In the genomic region with DNA sequence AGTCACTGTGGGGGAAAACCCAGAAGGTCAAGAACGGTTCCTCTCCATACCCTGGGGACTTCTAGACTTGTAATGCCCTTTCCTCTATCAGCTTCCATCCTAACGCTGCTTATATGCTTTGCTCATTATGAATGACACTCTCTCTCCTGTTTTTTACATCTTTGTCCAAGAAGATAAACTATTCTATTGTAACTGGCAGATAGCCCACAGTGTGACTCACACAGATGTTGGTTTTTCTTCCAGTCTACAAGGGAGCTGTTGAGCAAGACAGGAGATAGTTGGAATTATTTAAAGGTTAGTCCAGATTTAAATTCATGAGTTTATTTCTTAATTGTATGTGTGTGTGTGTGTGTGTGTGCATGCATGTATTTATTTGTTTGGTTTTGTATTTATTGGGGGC, we compare ENCODE assay signal across 30 mouse cellular contexts.
A peak's percentile ranks its signal among the peaks of the same experiment; 100 is the strongest.
DNase-seq lines count a peak whose midpoint lies in the region; ATAC-seq and TF ChIP-seq lines count a peak whose summit lies in the region.
"Had no signal": no experiment of that assay in that cellular context is flagged by ENCODE, and none has a peak within 500 bp of the region (broad histone marks: within the 10 kb centered on the region; RNA-seq: fewer than 3 reads in every experiment).

No protein-coding gene starts in this region.

- no peaks in the 10 kb centered on the region for H3K9me3 ChIP-seq in heart, postnatal 0 days (replicated peaks; ENCODE audit: control insufficient read depth, low read length)
- H3K9me3 ChIP-seq in heart, embryonic 12.5 days (replicated peaks) = no peaks in the 10 kb centered on the region
- no peaks in the 10 kb centered on the region for H3K9me3 ChIP-seq in CH12.LX (replicated peaks; ENCODE audit: low read length)
- H3K9me3 ChIP-seq: heart, embryonic 10.5 days; hindbrain, embryonic 10.5 days; hindbrain, embryonic 15.5 days; kidney, embryonic 15.5 days; liver, embryonic 12.5 days; midbrain, embryonic 13.5 days; neural tube, embryonic 13.5 days had no signal

- dilution Hi-C loops in CH12.LX (cut with MboI; ENCODE audit: extremely low pct_ligation_motif_present, extremely low pct_unique_long_range_greater_than_20kb, low sequenced_read_pairs) = no loop called here

- no peak overlapping the region for H3K4me2 ChIP-seq in heart, postnatal 0 days (ENCODE audit: low read depth, low read length)
- no peak overlapping the region for H3K4me2 ChIP-seq in heart, embryonic 12.5 days
- H3K4me2 ChIP-seq in CH12.LX (ENCODE audit: insufficient read depth, low read depth, poor library complexity, severe bottlenecking) = no peak overlapping the region
- H3K4me2 ChIP-seq: hindbrain, embryonic 15.5 days; kidney, embryonic 15.5 days; liver, embryonic 12.5 days; midbrain, embryonic 13.5 days; neural tube, embryonic 13.5 days had no signal

- ATAC-seq in heart, postnatal 0 days (ENCODE audit: insufficient read depth, low read depth) = no peak
- ATAC-seq in heart, embryonic 12.5 days (ENCODE audit: insufficient number of reproducible peaks, low FRiP score) = no peak
- ATAC-seq: forebrain, embryonic 14.5 days; inflammation-experienced regulatory T-cells, adult 6 months; liver, embryonic 12.5 days; liver, postnatal 0 days; lung, postnatal 0 days; midbrain, embryonic 13.5 days had no signal

- no peaks in the 10 kb centered on the region for H3K27me3 ChIP-seq in heart, postnatal 0 days (ENCODE audit: control insufficient read depth, insufficient read depth, low read length)
- no peaks in the 10 kb centered on the region for H3K27me3 ChIP-seq in heart, embryonic 12.5 days (replicated peaks)
- H3K27me3 ChIP-seq in CH12.LX (replicated peaks) = no peaks in the 10 kb centered on the region
- H3K27me3 ChIP-seq: hindbrain, embryonic 15.5 days; kidney, embryonic 15.5 days; liver, embryonic 12.5 days; midbrain, embryonic 13.5 days; neural tube, embryonic 13.5 days had no signal

- 41% methylated on average over 2 of the region's 2 CpGs for WGBS in heart, postnatal 0 days
- 61% methylated on average over 2 of the region's 2 CpGs for WGBS in heart, embryonic 12.5 days

- peak; percentile 19 for DNase-seq in heart, postnatal 0 days (ENCODE audit: low spot score)
- DNase-seq in CH12.LX (ENCODE audit: extremely low read depth) = peak; percentile 71
- DNase-seq in adrenal gland, adult 8-10 months = peak; percentile 1
- DNase-seq in brain, adult 2 months (ENCODE audit: low read depth, low spot score) = peak; percentile 25
- no peak for DNase-seq in embryo, embryonic 11 days
- DNase-seq in thymus, postnatal 10 days (ENCODE audit: low spot score in 2 of 2) = no peak
- DNase-seq: cerebellum, adult 11-12 months; cerebellum, postnatal 10 days; gastrocnemius, postnatal 25 days; heart, adult 11 months; heart, postnatal 10 days; kidney, adult 11 months; kidney, postnatal 36 days; left cerebral cortex, postnatal 4 days; liver, postnatal 0 days; right cerebral cortex, postnatal 4 days; thymus, postnatal 14 days had no signal

- in situ Hi-C loops in CH12.LX (cut with MboI; ENCODE audit: low pct_ligation_motif_present, low pct_unique_long_range_greater_than_20kb, low sequenced_read_pairs) = no loop called here

- H3K36me3 ChIP-seq in heart, postnatal 0 days (replicated peaks; ENCODE audit: control insufficient read depth, insufficient read depth, low read length) = no peaks in the 10 kb centered on the region
- H3K36me3 ChIP-seq in heart, embryonic 12.5 days = no peaks in the 10 kb centered on the region
- no peaks in the 10 kb centered on the region for H3K36me3 ChIP-seq in CH12.LX (replicated peaks in 1 of 2; ENCODE audit: control insufficient read depth in 1 of 2, insufficient read depth in 1 of 2, low read length in 1 of 2)
- H3K36me3 ChIP-seq: heart, embryonic 10.5 days; hindbrain, embryonic 10.5 days; hindbrain, embryonic 15.5 days; kidney, embryonic 15.5 days; liver, embryonic 12.5 days; midbrain, embryonic 13.5 days; neural tube, embryonic 13.5 days had no signal

- no peak for TF ChIP-seq CTCF in heart, postnatal 0 days (IDR thresholded peaks at IDR 0.05; ENCODE audit: low read depth)
- TF ChIP-seq CTCF in CH12.LX (conservative IDR thresholded peaks at IDR 0.05 in 1 of 2, IDR thresholded peaks at IDR 0.05 in 1 of 2; ENCODE audit: low read depth in 2 of 2, low read length in 2 of 2) = no peak

- H3K79me2 ChIP-seq in CH12.LX (replicated peaks; ENCODE audit: control insufficient read depth, extremely low read depth, insufficient read depth, poor library complexity, severe bottlenecking) = no peaks in the 10 kb centered on the region

- TF ChIP-seq POLR2A in CH12.LX (IDR thresholded peaks at IDR 0.05; ENCODE audit: low read depth, low read length) = no peak

- no peak overlapping the region for H3K9ac ChIP-seq in heart, postnatal 0 days (replicated peaks; ENCODE audit: low read depth, low read length)
- H3K9ac ChIP-seq in heart, embryonic 12.5 days = no peak overlapping the region
- H3K9ac ChIP-seq in CH12.LX (ENCODE audit: insufficient read depth, low read depth) = no peak overlapping the region
- H3K9ac ChIP-seq: hindbrain, embryonic 15.5 days; kidney, embryonic 15.5 days; liver, embryonic 12.5 days; liver, postnatal 0 days; midbrain, embryonic 13.5 days; neural tube, embryonic 13.5 days had no signal

- no peaks in the 10 kb centered on the region for H3K4me1 ChIP-seq in heart, postnatal 0 days (ENCODE audit: control insufficient read depth, insufficient read depth)
- H3K4me1 ChIP-seq in heart, embryonic 12.5 days (replicated peaks) = no peaks in the 10 kb centered on the region
- H3K4me1 ChIP-seq in CH12.LX (ENCODE audit: control insufficient read depth in 1 of 2, insufficient read depth in 2 of 2) = peaks cover 6% of the 10 kb centered on the region in 2 experiments
- H3K4me1 ChIP-seq: heart, embryonic 10.5 days; hindbrain, embryonic 10.5 days; hindbrain, embryonic 15.5 days; kidney, embryonic 15.5 days; liver, embryonic 12.5 days; midbrain, embryonic 13.5 days; neural tube, embryonic 13.5 days had no signal

- H3K27ac ChIP-seq in heart, postnatal 0 days (ENCODE audit: low read depth) = no peak overlapping the region
- no peak overlapping the region for H3K27ac ChIP-seq in heart, embryonic 12.5 days (ENCODE audit: poor library complexity, severe bottlenecking)
- no peak overlapping the region for H3K27ac ChIP-seq in CH12.LX (ENCODE audit: insufficient read depth, low read depth)
- H3K27ac ChIP-seq: heart, embryonic 10.5 days; hindbrain, embryonic 10.5 days; hindbrain, embryonic 15.5 days; kidney, embryonic 15.5 days; layer of hippocampus, adult 2 months; liver, embryonic 12.5 days; macrophage; midbrain, embryonic 13.5 days; neural tube, embryonic 13.5 days had no signal

- no peak for TF ChIP-seq EP300 in heart, postnatal 0 days (IDR thresholded peaks at IDR 0.05; ENCODE audit: low read depth)
- no peak for TF ChIP-seq EP300 in CH12.LX (IDR thresholded peaks at IDR 0.05; ENCODE audit: low read length)

- no peak for TF ChIP-seq RAD21 in CH12.LX (IDR thresholded peaks at IDR 0.05; ENCODE audit: low read depth, low read length)

- no peak overlapping the region for H3K4me3 ChIP-seq in heart, postnatal 0 days (ENCODE audit: low read depth, low read length)
- no peak overlapping the region for H3K4me3 ChIP-seq in heart, embryonic 12.5 days
- H3K4me3 ChIP-seq in CH12.LX (replicated peaks in 1 of 3; ENCODE audit: low read depth in 2 of 3, low read length in 2 of 3, poor library complexity in 1 of 3) = no peak overlapping the region
- H3K4me3 ChIP-seq: heart, embryonic 10.5 days; hindbrain, embryonic 10.5 days; hindbrain, embryonic 15.5 days; kidney, embryonic 15.5 days; layer of hippocampus, adult 2 months; liver, embryonic 12.5 days; midbrain, embryonic 13.5 days; neural tube, embryonic 13.5 days had no signal

TF ChIP-seq in CH12.LX, 34 proteins besides CTCF, POLR2A, EP300 and RAD21:
- TF ChIP-seq ZNF384 (IDR thresholded peaks at IDR 0.05; ENCODE audit: low read depth, low read length) (no peak), CHD2 (IDR thresholded peaks at IDR 0.05; ENCODE audit: low read length) (no peak), ZKSCAN1 (IDR thresholded peaks at IDR 0.05; ENCODE audit: borderline replicate concordance, low read depth, low read length) (no peak), MXI1 (IDR thresholded peaks at IDR 0.05; ENCODE audit: low read depth, low read length) (no peak), SMC3 (IDR thresholded peaks at IDR 0.05; ENCODE audit: low read depth, low read length) (no peak), TBP (conservative IDR thresholded peaks at IDR 0.05; ENCODE audit: low read depth, low read length) (no peak), PAX5 (IDR thresholded peaks at IDR 0.05; ENCODE audit: low read length) (no peak), MAFK (IDR thresholded peaks at IDR 0.05; ENCODE audit: insufficient replicate concordance, low read length) (no peak), POLR2AphosphoS2 (IDR thresholded peaks at IDR 0.05; ENCODE audit: low read depth, low read length) (no peak), ZC3H11A (IDR thresholded peaks at IDR 0.05; ENCODE audit: low read depth, low read length) (no peak), BHLHE40 (IDR thresholded peaks at IDR 0.05; ENCODE audit: low read depth, low read length) (no peak), IRF4 (IDR thresholded peaks at IDR 0.05; ENCODE audit: low read depth, low read length) (no peak), MAZ (IDR thresholded peaks at IDR 0.05; ENCODE audit: low read depth, low read length) (no peak), MAX (IDR thresholded peaks at IDR 0.05; ENCODE audit: low read length) (no peak), ZMIZ1 (IDR thresholded peaks at IDR 0.05; ENCODE audit: low read depth, low read length) (no peak)

Comparison
In these comparisons a context has a peak if more than half of its experiments do, and no peak if none do; other contexts are left out.
1. DNase-seq: peak in heart, postnatal 0 days (single experiment), CH12.LX (single experiment), adrenal gland, adult 8-10 months (single experiment) and brain, adult 2 months (single experiment); none in embryo, embryonic 11 days (single experiment) and thymus, postnatal 10 days (0 of 2).